Mouse (Mus musculus) hindbrain, embryonic 11.5 days (tissue): ENCODE measurements at regions not wholly inside any gene's neighbourhood (a gene's known extent, or its start where the extent isn't known, plus 50 kb on each side); places are given as distances from the start of the nearest gene placed in this dataset.

Experiments
- ATAC-seq: fragments of 200-750 bp; cut with Nextera tagmentation; 2 replicates; pipeline ENCODE4 v1.8.0; 2017; ENCODE audit warnings: mild to moderate bottlenecking, moderate TSS enrichment, moderate library complexity; ENCODE audit not compliant: low FRiP score
- DNase-seq: peaks from one replicate; pipeline ENCODE4 v3.0.0-alpha.2; 2015; ENCODE audit warnings: low spot score
- H3K27ac ChIP-seq: fragments of 300-500 bp; sonication (generic); 2 replicates; pipeline ENCODE4 v1.5.1; 2014; ENCODE audit warnings: mild to moderate bottlenecking, low read depth, low read length
- H3K27me3 ChIP-seq: fragments of 300-500 bp; sonication (generic); 2 replicates; pipeline ENCODE4 v1.6.1; 2014; ENCODE audit warnings: mild to moderate bottlenecking, low read length, moderate library complexity, mixed read lengths; ENCODE audit not compliant: control insufficient read depth, insufficient read depth
- H3K36me3 ChIP-seq: fragments of 300-500 bp; sonication (generic); 2 replicates; pipeline ENCODE4 v1.6.1; 2014; ENCODE audit warnings: mild to moderate bottlenecking, low read length, moderate library complexity, mixed read lengths; ENCODE audit not compliant: control insufficient read depth, insufficient read depth
- H3K4me1 ChIP-seq: fragments of 300-500 bp; sonication (generic); replicated peaks from 2 replicates; pipeline ENCODE4 v1.6.1; 2014; ENCODE audit warnings: low read length, mixed read lengths; ENCODE audit not compliant: control insufficient read depth, insufficient read depth
- H3K4me2 ChIP-seq: fragments of 300-500 bp; sonication (generic); replicated peaks from 2 replicates; pipeline ENCODE4 v1.6.1; 2014; ENCODE audit warnings: mild to moderate bottlenecking, low read depth, low read length
- H3K4me3 ChIP-seq: fragments of 300-500 bp; sonication (generic); 2 replicates; pipeline ENCODE4 v1.5.1; 2014; ENCODE audit warnings: low read depth, low read length
- H3K9ac ChIP-seq: fragments of 300-500 bp; sonication (generic); 2 replicates; pipeline ENCODE4 v1.6.1; 2014; ENCODE audit warnings: low read depth, low read length
- H3K9me3 ChIP-seq: fragments of 300-500 bp; sonication (generic); 2 replicates; pipeline ENCODE4 v1.6.1; 2016; ENCODE audit warnings: low read length; ENCODE audit not compliant: control insufficient read depth
- WGBS: fragments of 180-500 bp; shearing (Covaris S2); extraction: QIAGEN DNeasy Blood & Tissue Kit; methylation state at CpG from one replicate; pipeline ENCODE4 v1.1.7; 2014; 5-methylcytosine and 5-hydroxymethylcytosine counted together

DNA sequence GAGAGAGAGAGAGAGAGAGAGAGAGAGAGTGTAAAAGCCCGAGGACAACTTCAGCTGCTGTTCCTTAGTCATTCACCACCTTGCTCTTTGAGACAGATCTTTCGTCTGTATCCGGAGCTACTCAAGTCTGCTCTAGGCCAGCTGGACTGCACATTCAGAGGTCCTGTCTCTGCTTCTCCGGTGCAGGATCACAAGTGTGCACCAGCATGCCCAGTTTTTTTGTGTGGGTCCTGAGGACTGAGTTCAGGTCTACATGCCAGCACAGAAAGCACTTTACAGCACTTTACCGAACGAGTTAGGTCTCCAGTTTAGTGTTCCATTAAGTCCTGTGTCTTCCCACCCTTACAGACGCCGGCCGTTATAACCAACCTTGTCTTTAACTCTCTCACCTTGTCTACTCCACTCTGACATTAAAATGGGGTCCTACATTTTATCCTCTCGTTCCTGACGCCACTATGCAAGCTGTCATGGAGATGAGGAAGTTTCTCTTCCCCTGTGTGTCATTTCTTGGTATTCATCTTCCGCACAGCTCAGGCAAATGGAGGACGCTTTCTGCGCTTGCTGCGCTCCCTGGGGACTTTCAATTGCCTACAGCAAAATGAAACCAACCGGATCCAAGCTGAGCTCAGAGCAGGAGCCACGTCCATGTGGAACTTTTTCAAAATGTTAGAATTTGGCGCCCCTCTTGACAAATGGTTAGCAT, 249.5 kb downstream of the Ankrd50 start:
- Histone ChIP-seq H3K4me3 (no peak overlapping the region), H3K27me3 (no peaks in the 10 kb centered on the region), H3K4me2 (no peak overlapping the region), H3K36me3 (no peaks in the 10 kb centered on the region), H3K27ac (no peak overlapping the region), H3K9me3 (no peaks in the 10 kb centered on the region), H3K9ac (no peak overlapping the region), H3K4me1 (no peaks in the 10 kb centered on the region; the same call in 1 of the 2 replicates)
- no peak for DNase-seq
- no peak for ATAC-seq
- WGBS, result 82% methylated on average over 18 of the region's 18 CpGs

DNA sequence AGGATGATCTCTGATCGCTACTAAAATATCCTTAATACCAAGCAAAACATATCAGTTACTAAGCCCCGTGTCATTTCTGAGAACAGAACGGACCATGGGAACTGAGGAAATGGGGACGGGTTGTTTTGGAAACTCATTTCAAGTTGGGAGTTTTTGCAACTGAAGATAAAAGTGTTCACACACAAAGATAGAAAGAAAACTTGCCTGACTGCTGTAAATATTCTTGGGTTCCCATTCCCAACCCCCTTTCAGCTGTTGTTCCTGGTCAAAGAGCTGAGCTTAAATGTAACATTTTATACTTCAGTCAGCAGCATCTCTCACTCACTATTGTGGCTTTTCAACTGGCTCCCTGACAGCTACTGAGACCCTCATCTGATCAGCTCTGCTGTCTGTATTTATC, 250.1 kb downstream of the Ankrd50 start:
- H3K4me2 ChIP-seq, result no peak overlapping the region
- H3K9me3 ChIP-seq, result no peaks in the 10 kb centered on the region
- H3K27me3 ChIP-seq, result no peaks in the 10 kb centered on the region
- H3K9ac ChIP-seq, result no peak overlapping the region
- ATAC-seq (no peak), DNase-seq (no peak)
- 82% methylated on average over 4 of the region's 4 CpGs for WGBS
- no peak overlapping the region for H3K4me3 ChIP-seq
- H3K27ac ChIP-seq, result no peak overlapping the region
- H3K36me3 ChIP-seq, result no peaks in the 10 kb centered on the region
- peaks cover 2% of the 10 kb centered on the region; the same call in 1 of the 2 replicates for H3K4me1 ChIP-seq

DNA sequence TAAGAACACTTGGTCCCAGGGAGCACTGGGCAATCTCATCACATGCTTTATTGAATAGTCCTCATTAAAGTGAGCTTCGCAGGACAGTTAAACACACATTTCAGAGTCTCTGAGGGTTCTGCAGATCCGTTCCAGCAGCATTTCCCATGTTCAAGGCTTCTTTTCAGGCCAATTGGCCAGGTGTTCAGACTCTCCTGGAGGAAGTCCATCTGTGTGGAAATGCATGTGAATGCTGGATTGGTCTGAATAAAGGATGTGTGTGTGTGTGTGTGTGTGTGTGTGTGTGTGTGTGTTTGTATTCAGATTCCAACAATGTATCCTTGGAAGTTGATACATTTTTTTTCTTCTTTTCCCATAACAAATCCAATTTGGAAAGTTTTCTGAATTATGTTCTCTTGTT, 250.6 kb downstream of the Ankrd50 start:
- ATAC-seq, result no peak
- no peak for DNase-seq

DNA sequence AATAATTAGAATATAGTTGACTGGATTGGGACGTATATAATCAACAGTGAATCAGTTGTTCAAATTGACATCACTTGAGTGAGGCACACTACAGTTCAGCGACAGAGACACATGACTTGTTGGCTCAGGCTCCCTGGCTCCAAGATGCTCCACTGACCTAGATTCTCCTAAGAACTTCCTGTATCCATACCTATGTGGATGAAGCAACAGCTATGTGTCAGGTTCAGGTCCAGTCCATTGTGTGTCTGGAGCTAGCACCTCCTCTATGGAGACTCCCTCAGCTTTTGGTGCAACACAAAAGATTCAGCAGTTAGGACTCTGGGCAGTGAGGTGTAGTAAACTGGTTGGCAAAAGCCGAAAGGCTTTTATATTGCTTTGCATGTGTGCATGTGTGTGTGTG, 251.6 kb downstream of the Ankrd50 start:
- H3K4me2 ChIP-seq, result no peak overlapping the region
- H3K27me3 ChIP-seq, result no peaks in the 10 kb centered on the region
- WGBS, result 93% methylated on average over 3 of the region's 3 CpGs
- H3K9me3 ChIP-seq, result no peaks in the 10 kb centered on the region
- H3K27ac ChIP-seq, result no peak overlapping the region
- no peak overlapping the region for H3K9ac ChIP-seq
- H3K4me1 ChIP-seq, result peaks cover 3% of the 10 kb centered on the region; the same call in 1 of the 2 replicates
- H3K36me3 ChIP-seq, result no peaks in the 10 kb centered on the region
- no peak overlapping the region for H3K4me3 ChIP-seq
- 0 out of 2 replicates have a peak, but pooled peaks have one; percentile 28 for ATAC-seq
- no peak for DNase-seq

More for the DNA sequence above, 250.6 kb downstream of the Ankrd50 start:
- Histone ChIP-seq H3K36me3 (no peaks in the 10 kb centered on the region), H3K4me1 (peaks cover 3% of the 10 kb centered on the region; the same call in 1 of the 2 replicates), H3K27ac (no peak overlapping the region), H3K27me3 (no peaks in the 10 kb centered on the region), H3K4me2 (no peak overlapping the region), H3K9me3 (no peaks in the 10 kb centered on the region), H3K9ac (no peak overlapping the region), H3K4me3 (no peak overlapping the region)
- 82% methylated on average over 2 of the region's 2 CpGs for WGBS

DNA sequence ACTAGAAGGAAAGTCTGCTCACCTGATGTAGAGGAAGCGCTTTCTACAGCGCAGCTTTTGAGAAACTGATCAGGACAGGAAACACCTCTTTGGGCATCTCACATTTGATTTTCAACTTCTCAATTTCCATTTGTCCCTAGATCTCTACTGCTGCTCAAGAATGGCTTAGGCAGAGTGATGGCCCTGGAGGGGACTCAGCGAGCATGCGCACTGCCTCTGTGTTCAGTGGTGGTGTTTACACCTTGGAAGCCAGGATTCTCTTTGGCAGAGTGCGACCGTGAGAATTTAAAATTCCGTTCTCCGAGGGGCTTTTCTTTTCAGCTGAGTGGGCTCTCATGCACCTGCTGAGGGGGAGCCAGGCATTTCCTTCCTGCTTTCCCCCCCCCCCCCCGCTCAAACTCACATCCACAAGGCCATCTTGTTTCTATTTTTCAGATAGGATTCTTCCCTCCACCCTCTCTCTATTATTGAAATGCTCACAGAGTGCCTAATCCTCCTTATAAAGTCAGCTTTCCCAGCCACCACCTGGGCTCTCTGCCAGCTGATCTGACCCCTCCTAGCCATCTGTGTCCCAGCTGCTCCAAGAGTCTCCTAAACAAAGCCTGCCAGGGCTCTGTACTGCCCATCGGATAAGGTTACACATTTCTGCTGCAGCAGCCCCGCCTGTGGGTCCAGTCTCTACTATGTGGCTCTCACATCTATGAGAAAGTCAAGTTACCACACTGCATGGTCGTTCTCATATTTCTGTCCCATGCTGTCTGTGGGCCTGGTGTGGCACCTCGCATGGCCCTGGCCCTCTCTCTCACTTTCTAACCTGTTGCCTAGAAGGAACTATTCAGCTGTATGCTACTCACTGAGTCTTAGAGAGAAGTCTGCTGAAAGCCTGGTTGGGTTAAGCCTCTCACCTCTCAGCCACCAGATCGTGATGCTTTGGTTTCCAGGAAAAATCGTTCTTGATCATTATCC, 252.2 kb downstream of the Ankrd50 start:
- 56% methylated on average over 14 of the region's 15 CpGs for WGBS
- Histone ChIP-seq H3K4me3 (no peak overlapping the region), H3K9ac (no peak overlapping the region), H3K4me1 (peaks cover 3% of the 10 kb centered on the region; the same call in 1 of the 2 replicates), H3K36me3 (no peaks in the 10 kb centered on the region), H3K4me2 (no peak overlapping the region), H3K27me3 (no peaks in the 10 kb centered on the region), H3K27ac (peak overlapping the region; percentile 65), H3K9me3 (no peaks in the 10 kb centered on the region)
- ATAC-seq, result peak; percentile 87
- peak; percentile 72 for DNase-seq

DNA sequence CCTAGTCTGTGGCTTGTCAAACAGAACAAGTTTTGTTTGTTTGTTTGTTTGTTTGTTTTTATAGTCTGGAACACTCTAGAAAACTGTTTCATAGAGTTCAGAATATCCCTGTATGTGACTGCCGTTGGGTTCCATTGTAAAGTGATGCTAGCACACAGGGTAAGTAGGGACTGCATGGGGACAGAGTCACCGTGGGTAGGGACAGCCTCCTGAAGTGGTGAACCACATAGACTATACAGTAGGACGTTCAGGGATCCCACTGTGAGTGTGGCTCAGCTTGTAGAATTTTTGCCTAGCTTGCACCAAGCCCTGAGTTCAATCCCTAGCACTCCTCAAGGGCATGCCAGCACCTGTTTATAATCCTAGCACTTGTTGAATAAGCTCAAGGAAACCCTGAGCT, 253.1 kb downstream of the Ankrd50 start:
- WGBS, result 74% methylated on average over 3 of the region's 3 CpGs
- Histone ChIP-seq H3K27ac (no peak overlapping the region), H3K4me3 (no peak overlapping the region), H3K4me2 (no peak overlapping the region), H3K9ac (no peak overlapping the region), H3K36me3 (no peaks in the 10 kb centered on the region), H3K9me3 (no peaks in the 10 kb centered on the region), H3K4me1 (peaks cover 3% of the 10 kb centered on the region; the same call in 1 of the 2 replicates), H3K27me3 (no peaks in the 10 kb centered on the region)
- DNase-seq, result no peak
- no peak for ATAC-seq

DNA sequence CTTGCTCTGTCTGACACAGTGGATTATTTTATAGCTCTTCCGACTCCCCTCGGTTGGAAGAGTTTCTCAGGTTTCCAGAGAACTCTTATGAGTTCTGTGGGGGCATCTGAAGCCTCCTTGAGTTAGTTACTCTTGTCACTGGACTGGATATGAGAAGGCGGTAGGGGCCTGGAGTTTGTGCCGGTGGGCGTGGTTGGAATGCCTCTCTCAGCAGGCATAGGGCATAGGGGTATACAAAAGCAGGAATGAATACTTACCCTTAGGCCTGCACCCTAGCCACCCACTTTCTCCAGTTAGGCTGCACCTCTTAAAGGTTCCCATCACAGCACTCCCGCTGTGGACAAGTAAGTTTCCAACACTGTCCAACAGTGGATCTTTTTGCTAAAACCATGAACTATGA, 253.8 kb downstream of the Ankrd50 start:
- no peak overlapping the region for H3K4me2 ChIP-seq
- H3K36me3 ChIP-seq, result no peaks in the 10 kb centered on the region
- H3K9me3 ChIP-seq, result no peaks in the 10 kb centered on the region
- H3K27ac ChIP-seq, result no peak overlapping the region
- H3K9ac ChIP-seq, result no peak overlapping the region
- no peak for DNase-seq
- peaks cover 3% of the 10 kb centered on the region; the same call in 1 of the 2 replicates for H3K4me1 ChIP-seq
- no peak overlapping the region for H3K4me3 ChIP-seq
- no peaks in the 10 kb centered on the region for H3K27me3 ChIP-seq
- ATAC-seq, result no peak
- WGBS, result 57% methylated on average over 6 of the region's 6 CpGs

DNA sequence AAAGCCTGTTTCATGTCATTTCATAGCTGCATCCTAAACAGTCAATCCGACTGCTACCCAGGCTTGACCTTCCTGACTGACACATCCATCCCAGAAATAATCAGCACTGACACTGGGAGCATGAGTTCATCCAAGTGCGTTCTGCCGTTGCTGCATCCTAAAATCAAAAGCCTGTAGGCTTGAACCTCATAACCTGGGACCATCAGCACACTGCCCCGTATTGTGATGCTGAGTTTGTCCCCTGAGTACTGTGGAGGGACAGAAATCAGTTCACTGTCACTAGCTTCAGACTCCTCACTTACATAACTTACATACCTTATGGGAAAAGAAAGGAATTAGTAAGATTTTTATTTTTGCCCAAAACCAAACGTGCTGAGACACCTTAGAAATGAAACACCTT, 255.0 kb downstream of the Ankrd50 start:
- Histone ChIP-seq H3K4me1 (peaks cover 3% of the 10 kb centered on the region; the same call in 1 of the 2 replicates), H3K36me3 (no peaks in the 10 kb centered on the region), H3K27me3 (no peaks in the 10 kb centered on the region), H3K9ac (no peak overlapping the region), H3K4me2 (no peak overlapping the region), H3K27ac (no peak overlapping the region), H3K9me3 (no peaks in the 10 kb centered on the region), H3K4me3 (no peak overlapping the region)
- ATAC-seq, result no peak
- DNase-seq, result no peak
- 68% methylated on average over 5 of the region's 5 CpGs for WGBS
